Mouse (Mus musculus) C2C12 (cell line): ENCODE measurements around the gene Man2a2. TPM values are rescaled to one million over a fixed set of nuclear protein-coding genes. Genes with fewer than 3 reads are reported as not detected.
"Not testable (repeated sequence)": the region's sequence is repeated elsewhere in the genome, so short reads cannot be mapped to it uniquely, and the experiment has no call there.

ENCODE experiments used
- H3K27me3 ChIP-seq: one replicate; pipeline ENCODE4 v1.6.1; 2011; ENCODE audit not compliant: control insufficient read depth, insufficient read depth, insufficient read length
- H3K36me3 ChIP-seq: one replicate; pipeline ENCODE4 v1.6.1; 2011; ENCODE audit not compliant: control insufficient read depth, insufficient read depth
- H3K4me3 ChIP-seq: one replicate; pipeline ENCODE4 v1.5.1; 2011; ENCODE audit warnings: mild to moderate bottlenecking, control low read depth; ENCODE audit not compliant: poor library complexity, insufficient read depth, severe bottlenecking
- H3K79me2 ChIP-seq: one replicate; pipeline ENCODE4 v1.6.1; 2011; ENCODE audit not compliant: control insufficient read depth, insufficient read depth
- H3K79me3 ChIP-seq: one replicate; pipeline ENCODE4 v1.6.1; 2011; ENCODE audit warnings: low read depth, control low read depth
- H3ac ChIP-seq: one replicate; pipeline ENCODE3; 2011; ENCODE audit warnings: low read depth; ENCODE audit not compliant: control insufficient read depth, insufficient read length
- CEBPB ChIP-seq: IDR thresholded peaks from one replicate; pipeline ENCODE4 v1.6.1; 2011; ENCODE audit warnings: low read depth, mild to moderate bottlenecking, control low read depth, moderate library complexity
- CTCF ChIP-seq: IDR thresholded peaks from one replicate; pipeline ENCODE4 v1.5.1; 2011; ENCODE audit not compliant: control insufficient read depth, insufficient read depth, insufficient read length
- FOSL1 ChIP-seq: IDR thresholded peaks from one replicate; pipeline ENCODE4 v1.8.0; 2011; ENCODE audit warnings: mild to moderate bottlenecking, low read length; ENCODE audit not compliant: poor library complexity, insufficient read depth, severe bottlenecking
- MAX ChIP-seq: IDR thresholded peaks from one replicate; pipeline ENCODE4 v1.6.1; 2011; ENCODE audit warnings: mild to moderate bottlenecking, control low read depth
- MYOD1 ChIP-seq: IDR thresholded peaks from one replicate; pipeline ENCODE4 v1.6.1; 2011; ENCODE audit warnings: low read depth; ENCODE audit not compliant: control insufficient read depth, insufficient read length
- MYOG ChIP-seq: IDR thresholded peaks from one replicate; pipeline ENCODE4 v1.6.1; 2011; ENCODE audit not compliant: control insufficient read depth, insufficient read length; ENCODE audit errors: extremely low read depth
- USF1 ChIP-seq: IDR thresholded peaks from one replicate; pipeline ENCODE4 v1.6.1; 2011; ENCODE audit warnings: low read depth, mild to moderate bottlenecking, control low read depth, moderate library complexity
- polyA plus RNA-seq: library from polyadenylated mRNA; unstranded; fragments of >200 nt; fragmentation: generic; extraction: Trizol; gene quantifications from one replicate; pipeline ENCODE4 v1.2.1, GENCODE M21; 2012; ENCODE audit warnings: missing spikeins

Man2a2 gene
- polyA plus RNA-seq, 1 experiment = 21.5 TPM

GRCm38 (mm10) chr7:80334848-80335247, 36.3 kb downstream of the Man2a2 start:
- peaks cover 17% of the 10 kb centered on the region for H3K79me2 ChIP-seq
- H3K79me3 ChIP-seq = peaks cover 4% of the 10 kb centered on the region
- no peak overlapping the region for H3K4me3 ChIP-seq
- no peak overlapping the region for H3ac ChIP-seq
- H3K36me3 ChIP-seq = peaks cover 52% of the 10 kb centered on the region
- no peaks in the 10 kb centered on the region for H3K27me3 ChIP-seq
- TF ChIP-seq MYOD1 (no peak), MYOG (no peak), USF1 (no peak), CTCF (no peak), CEBPB (no peak), MAX (no peak), FOSL1 (no peak)

GRCm38 (mm10) chr7:80331433-80331832, 39.7 kb downstream of the Man2a2 start:
- Histone ChIP-seq H3K4me3 (no peak overlapping the region), H3K79me2 (no peaks in the 10 kb centered on the region), H3ac (no peak overlapping the region), H3K36me3 (peaks cover 45% of the 10 kb centered on the region), H3K79me3 (no peaks in the 10 kb centered on the region), H3K27me3 (no peaks in the 10 kb centered on the region)
- TF ChIP-seq MYOD1 (no peak), CEBPB (no peak), MYOG (no peak), FOSL1 (no peak), CTCF (no peak), USF1 (no peak), MAX (no peak)

- Histone ChIP-seq H3K36me3 (peaks cover 44% of the 10 kb centered on the region), H3K27me3 (no peaks in the 10 kb centered on the region), H3K4me3 (no peak overlapping the region), H3ac (no peak overlapping the region), H3K79me2 (no peaks in the 10 kb centered on the region), H3K79me3 (no peaks in the 10 kb centered on the region)
- TF ChIP-seq MYOD1 (no peak), CTCF (no peak), FOSL1 (no peak), USF1 (no peak), CEBPB (no peak), MAX (no peak), MYOG (no peak)
Observed at GRCm38 (mm10) chr7:80330278-80330677, 40.9 kb downstream of the Man2a2 start.

GRCm38 (mm10) chr7:80326076-80326475, 45.1 kb downstream of the Man2a2 start:
- peaks cover 11% of the 10 kb centered on the region for H3K79me2 ChIP-seq
- H3K36me3 ChIP-seq = peaks cover 15% of the 10 kb centered on the region
- no peaks in the 10 kb centered on the region for H3K27me3 ChIP-seq
- TF ChIP-seq CEBPB = no peak
- TF ChIP-seq MYOG = no peak
- no peak for TF ChIP-seq MAX
- TF ChIP-seq USF1 = no peak
- TF ChIP-seq CTCF = no peak
- TF ChIP-seq MYOD1 = no peak
- no peak for TF ChIP-seq FOSL1
- H3K4me3 ChIP-seq = no peak overlapping the region
- peaks cover 9% of the 10 kb centered on the region for H3K79me3 ChIP-seq
- no peak overlapping the region for H3ac ChIP-seq

- Histone ChIP-seq H3K27me3 (no peaks in the 10 kb centered on the region), H3K79me3 (peaks cover 9% of the 10 kb centered on the region), H3K4me3 (no peak overlapping the region), H3K79me2 (peaks cover 11% of the 10 kb centered on the region), H3K36me3 (peaks cover 15% of the 10 kb centered on the region), H3ac (no peak overlapping the region)
- peak; percentile 7 for TF ChIP-seq MYOD1
- no peak for TF ChIP-seq MYOG
Observed at GRCm38 (mm10) chr7:80325292-80325868, 45.8 kb downstream of the Man2a2 start.

GRCm38 (mm10) chr7:80324816-80325119, 46.4 kb downstream of the Man2a2 start:
- Histone ChIP-seq H3K79me2 (peaks cover 11% of the 10 kb centered on the region), H3K36me3 (peaks cover 15% of the 10 kb centered on the region)
- not testable (repeated sequence) for H3K79me3 ChIP-seq, H3K27me3 ChIP-seq, H3K4me3 ChIP-seq, H3ac ChIP-seq
